Mouse (Mus musculus): Measurements from ENCODE around the gene Tas2r108. TPM values are rescaled to one million over a fixed set of nuclear protein-coding genes. Genes with fewer than 3 reads are reported as not detected.

Tas2r108 gene
- polyA plus RNA-seq, 1 experiment from 2014 or later: not detected

- 77% methylated on average over 1 of the region's 1 CpGs for WGBS
- no peaks in the 10 kb centered on the region for H3K4me1 ChIP-seq (ENCODE audit: control insufficient read depth in 2 of 2, insufficient read depth in 2 of 2, low read length in 2 of 2)
- H3K9me3 ChIP-seq (ENCODE audit: control insufficient read depth, low read length): no peaks in the 10 kb centered on the region
- no peak overlapping the region for H3K27ac ChIP-seq (replicated peaks in 1 of 2; ENCODE audit: control insufficient read depth in 1 of 2, insufficient read depth in 1 of 2, low read depth in 2 of 2, low read length in 2 of 2)
- no peak overlapping the region for H3K4me2 ChIP-seq (ENCODE audit: low read length)
- H3K36me3 ChIP-seq (ENCODE audit: control insufficient read depth, insufficient read depth, low read length): peaks cover 85% of the 10 kb centered on the region
- ATAC-seq (ENCODE audit: insufficient number of reproducible peaks, insufficient read depth, low FRiP score, low read depth): no peak
- no peak overlapping the region for H3K4me3 ChIP-seq (ENCODE audit: control insufficient read depth in 1 of 2, insufficient read depth in 1 of 2, low read depth in 1 of 2, low read length in 2 of 2)
- no peak overlapping the region for H3K9ac ChIP-seq (ENCODE audit: low read length)
- H3K27me3 ChIP-seq (ENCODE audit: control insufficient read depth, insufficient read depth, low read length): no peaks in the 10 kb centered on the region
These were observed 13.6 kb upstream of the Tas2r108 start for GRCm38 (mm10) chr6:40479705-40480104.

GRCm38 (mm10) chr6:40482318-40482717 lies 11.0 kb upstream of the Tas2r108 start:
- Histone ChIP-seq H3K4me1 (ENCODE audit: control insufficient read depth in 2 of 2, insufficient read depth in 2 of 2, low read length in 2 of 2) (no peaks in the 10 kb centered on the region), H3K4me2 (ENCODE audit: low read length) (no peak overlapping the region), H3K27ac (replicated peaks in 1 of 2; ENCODE audit: control insufficient read depth in 1 of 2, insufficient read depth in 1 of 2, low read depth in 2 of 2, low read length in 2 of 2) (no peak overlapping the region), H3K36me3 (ENCODE audit: control insufficient read depth, insufficient read depth, low read length) (peaks cover 73% of the 10 kb centered on the region), H3K9me3 (ENCODE audit: control insufficient read depth, low read length) (no peaks in the 10 kb centered on the region), H3K4me3 (ENCODE audit: control insufficient read depth in 1 of 2, insufficient read depth in 1 of 2, low read depth in 1 of 2, low read length in 2 of 2) (no peak overlapping the region), H3K27me3 (ENCODE audit: control insufficient read depth, insufficient read depth, low read length) (no peaks in the 10 kb centered on the region), H3K9ac (ENCODE audit: low read length) (no peak overlapping the region)
- no peak for ATAC-seq (ENCODE audit: insufficient number of reproducible peaks, insufficient read depth, low FRiP score, low read depth)
- WGBS: 90% methylated on average over 5 of the region's 5 CpGs

- Histone ChIP-seq H3K27ac (replicated peaks in 1 of 2; ENCODE audit: control insufficient read depth in 1 of 2, insufficient read depth in 1 of 2, low read depth in 2 of 2, low read length in 2 of 2) (no peak within 1 kb of the TSS), H3K27me3 (ENCODE audit: control insufficient read depth, insufficient read depth, low read length) (no peaks in the 10 kb centered on the region), H3K36me3 (ENCODE audit: control insufficient read depth, insufficient read depth, low read length) (no peaks in the 10 kb centered on the region; the same call in 1 of the 2 replicates), H3K4me1 (ENCODE audit: control insufficient read depth in 2 of 2, insufficient read depth in 2 of 2, low read length in 2 of 2) (no peaks in the 10 kb centered on the region), H3K4me3 (ENCODE audit: control insufficient read depth in 1 of 2, insufficient read depth in 1 of 2, low read depth in 1 of 2, low read length in 2 of 2) (no peak within 1 kb of the TSS), H3K9ac (ENCODE audit: low read length) (no peak within 1 kb of the TSS), H3K9me3 (ENCODE audit: control insufficient read depth, low read length) (no peaks in the 10 kb centered on the region), H3K4me2 (ENCODE audit: low read length) (no peak within 1 kb of the TSS)
- ATAC-seq (ENCODE audit: insufficient number of reproducible peaks, insufficient read depth, low FRiP score, low read depth): no peak
These were observed 2.4 kb upstream of the Tas2r108 start, which contains the start of gene Tas2r137 for GRCm38 (mm10) chr6:40490933-40491332. Tas2r137 (plus strand) TSS chr6:40491233.

DNA sequence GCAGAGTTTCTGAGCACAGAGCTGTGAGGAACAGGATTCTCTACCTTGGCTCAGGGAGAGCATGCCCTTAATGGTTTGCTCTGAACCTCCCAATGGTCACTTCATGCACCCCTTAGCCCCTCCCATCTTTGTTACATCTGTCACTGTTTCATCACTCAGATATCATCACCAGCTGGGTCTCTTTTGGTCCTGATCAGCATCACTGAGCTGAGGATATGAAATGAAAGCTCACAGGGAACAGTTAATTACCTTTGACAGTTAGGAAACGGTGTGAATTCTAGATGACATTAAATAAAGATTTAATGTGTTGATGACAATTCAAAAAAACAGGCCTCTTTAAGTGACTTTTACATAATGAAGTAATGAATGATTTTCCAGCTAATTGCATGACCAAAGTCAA lies 26.1 kb downstream of the Tas2r108 start, which contains the start of gene Prss37:
TSS of gene Prss37 (minus strand) at position 101 of the 400 bp plus-strand sequence.
- WGBS: 75% methylated on average over 1 of the region's 1 CpGs
- Histone ChIP-seq H3K9ac (ENCODE audit: low read length) (no peak within 1 kb of the TSS), H3K4me3 (ENCODE audit: control insufficient read depth in 1 of 2, insufficient read depth in 1 of 2, low read depth in 1 of 2, low read length in 2 of 2) (no peak within 1 kb of the TSS), H3K4me1 (ENCODE audit: control insufficient read depth in 2 of 2, insufficient read depth in 2 of 2, low read length in 2 of 2) (no peaks in the 10 kb centered on the region), H3K4me2 (ENCODE audit: low read length) (no peak within 1 kb of the TSS), H3K36me3 (ENCODE audit: control insufficient read depth, insufficient read depth, low read length) (no peaks in the 10 kb centered on the region), H3K27me3 (ENCODE audit: control insufficient read depth, insufficient read depth, low read length) (no peaks in the 10 kb centered on the region), H3K27ac (replicated peaks in 1 of 2; ENCODE audit: control insufficient read depth in 1 of 2, insufficient read depth in 1 of 2, low read depth in 2 of 2, low read length in 2 of 2) (no peak within 1 kb of the TSS), H3K9me3 (ENCODE audit: control insufficient read depth, low read length) (no peaks in the 10 kb centered on the region)
- no peak for ATAC-seq (ENCODE audit: insufficient number of reproducible peaks, insufficient read depth, low FRiP score, low read depth)

Other genes with a start within 250 kb of the Tas2r108 start
- 43.7 and 47.0 TPM in 2 replicates for gene Agk, start 168.4 kb upstream of the Tas2r108 start, polyA plus RNA-seq (2014; fragmentation: Nextera tagmentation; extraction: Ambion mirVana)
- 3.5 and 3.6 TPM in 2 replicates for gene E330009J07Rik, start 57.4 kb upstream of the Tas2r108 start, polyA plus RNA-seq (2014; fragmentation: Nextera tagmentation; extraction: Ambion mirVana)
- not detected in 2 replicates for gene Wee2, start 54.4 kb upstream of the Tas2r108 start, polyA plus RNA-seq (2014; fragmentation: Nextera tagmentation; extraction: Ambion mirVana)
- gene Ssbp1, start 22.2 kb upstream of the Tas2r108 start, polyA plus RNA-seq (2014; fragmentation: Nextera tagmentation; extraction: Ambion mirVana): 97.5 and 105 TPM in 2 replicates
- gene Tas2r137, start 2.3 kb upstream of the Tas2r108 start, polyA plus RNA-seq (2014; fragmentation: Nextera tagmentation; extraction: Ambion mirVana): not detected in 2 replicates
- not detected in 2 replicates for gene Prss37, start 26.0 kb downstream of the Tas2r108 start, polyA plus RNA-seq (2014; fragmentation: Nextera tagmentation; extraction: Ambion mirVana)
- not detected in 2 replicates for gene Olfr461, start 61.5 kb downstream of the Tas2r108 start, polyA plus RNA-seq (2014; fragmentation: Nextera tagmentation; extraction: Ambion mirVana)
- not detected in 2 replicates for gene Olfr460, start 76.0 kb downstream of the Tas2r108 start, polyA plus RNA-seq (2014; fragmentation: Nextera tagmentation; extraction: Ambion mirVana)
- 0.77 and 1.3 TPM in 2 replicates for gene Clec5a, start 92.3 kb downstream of the Tas2r108 start, polyA plus RNA-seq (2014; fragmentation: Nextera tagmentation; extraction: Ambion mirVana)
- gene Tas2r138, start 119.8 kb downstream of the Tas2r108 start, polyA plus RNA-seq (2014; fragmentation: Nextera tagmentation; extraction: Ambion mirVana): not detected in 2 replicates
- 0.11 TPM in 1 of 2 replicates, not detected in the other for gene Mgam, start 135.3 kb downstream of the Tas2r108 start, polyA plus RNA-seq (2014; fragmentation: Nextera tagmentation; extraction: Ambion mirVana)